Mouse (Mus musculus): ENCODE measurements around the gene Hsf3.
"Not testable (repeated sequence)": the region's sequence is repeated elsewhere in the genome, so short reads cannot be mapped to it uniquely, and the experiment has no call there.

Gene Hsf3

DNA sequence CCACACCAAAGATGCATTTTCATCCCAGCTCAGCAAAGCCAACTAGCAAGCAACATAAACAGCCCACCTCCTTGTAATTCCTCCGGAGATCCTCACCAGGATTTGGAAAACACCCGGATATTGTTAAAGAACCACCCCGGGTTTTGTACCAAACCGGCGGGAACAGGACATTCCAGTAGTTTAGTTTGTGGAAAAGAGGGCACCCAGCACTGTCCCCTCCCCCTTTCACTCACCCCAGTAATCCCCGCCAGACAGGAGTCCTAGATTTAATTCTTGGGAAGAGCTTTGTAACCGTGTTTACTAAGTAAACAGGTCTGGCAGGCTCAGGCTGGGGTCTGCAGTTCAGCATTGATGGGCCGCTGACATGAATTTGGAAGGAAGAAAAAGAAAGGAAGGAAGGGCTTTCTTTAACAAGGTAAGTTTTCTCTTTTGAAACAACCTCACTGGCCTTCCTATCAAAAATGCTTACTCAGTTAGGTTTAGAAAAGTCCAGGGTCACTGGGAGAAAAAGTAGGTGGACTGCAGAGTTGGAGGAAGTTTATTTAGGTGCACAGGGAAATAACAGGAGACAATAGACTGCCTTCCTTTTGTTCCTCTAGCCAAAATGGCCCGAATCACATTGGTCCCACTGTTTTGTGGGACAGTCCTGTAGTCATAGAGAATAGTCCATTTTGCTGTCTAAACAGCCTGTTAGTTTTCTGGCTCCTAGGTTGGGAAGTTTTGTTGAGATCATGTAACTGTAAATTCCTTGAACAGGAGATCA is at the start of gene Hsf3:
Gene Hsf3 (minus strand): TSS at position 94 of the 763 bp plus-strand sequence.
- no peak for DNase-seq (ENCODE audit: low spot score in 2 of 2)

DNA sequence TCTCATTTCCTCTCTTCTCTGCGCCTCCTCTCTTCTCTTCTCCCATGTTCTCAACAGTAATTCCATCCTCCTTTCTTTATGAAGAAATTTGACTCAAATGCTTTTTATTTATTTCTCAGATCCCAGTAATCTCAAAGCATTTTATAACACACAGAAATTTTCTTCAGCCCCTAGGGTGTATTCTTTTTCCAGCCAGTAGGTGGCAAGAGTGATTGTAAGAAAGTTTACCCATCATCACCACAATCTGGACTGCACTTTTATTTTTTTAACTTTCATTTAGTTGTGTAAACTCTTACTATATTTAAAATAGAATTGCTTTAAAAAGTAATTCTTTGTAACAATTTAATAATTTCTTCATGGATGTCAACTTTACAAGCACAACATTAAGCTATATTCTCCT is 45.5 kb upstream of the Hsf3 start:
- DNase-seq (ENCODE audit: low spot score in 2 of 2): no peak

DNA sequence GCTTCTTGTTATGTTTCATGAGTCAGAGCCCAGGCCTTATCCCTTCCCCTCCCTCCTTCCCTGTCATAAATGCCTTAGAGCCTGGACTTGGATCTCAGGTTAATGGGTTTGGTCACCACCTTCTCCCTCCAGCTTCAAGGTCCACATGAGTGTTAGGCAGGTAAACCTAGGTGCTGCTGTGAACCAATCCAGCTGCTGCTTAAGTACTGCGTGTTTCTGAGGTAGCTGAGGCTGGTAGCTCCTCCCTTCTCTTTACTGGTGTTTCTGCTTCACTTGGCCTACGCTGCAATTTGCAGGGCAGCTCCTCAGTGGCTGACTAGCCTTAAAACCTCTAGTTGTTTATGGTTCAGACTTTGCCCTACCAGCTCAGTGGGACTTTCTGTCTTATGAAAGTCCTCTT is 945 bp downstream of the Hsf3 start, which contains the start of gene Heph:
Gene Heph (plus strand): TSS at position 211 of the 400 bp plus-strand sequence.
- DNase-seq (ENCODE audit: low spot score in 2 of 2): no peak

DNA sequence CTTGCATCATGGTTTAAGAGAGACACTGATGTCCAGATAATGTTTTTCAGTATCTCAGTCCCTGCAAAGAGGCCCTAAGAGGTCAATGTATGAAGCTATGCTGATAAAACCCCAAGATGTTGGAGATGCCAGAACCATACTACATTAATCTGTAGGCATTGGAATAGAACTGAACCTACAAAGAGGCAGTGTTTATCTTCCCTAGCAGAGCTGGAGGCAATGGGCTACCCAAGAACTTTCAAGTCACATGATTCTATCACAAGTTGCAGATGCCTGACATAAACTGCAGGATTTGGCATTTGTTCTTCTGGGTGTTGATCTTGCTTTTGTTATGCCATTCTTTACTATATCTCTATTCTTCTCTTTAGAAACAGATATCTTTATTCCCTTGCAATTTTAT is 36.7 kb downstream of the Hsf3 start:
- no peak for DNase-seq (ENCODE audit: low spot score in 2 of 2)

DNA sequence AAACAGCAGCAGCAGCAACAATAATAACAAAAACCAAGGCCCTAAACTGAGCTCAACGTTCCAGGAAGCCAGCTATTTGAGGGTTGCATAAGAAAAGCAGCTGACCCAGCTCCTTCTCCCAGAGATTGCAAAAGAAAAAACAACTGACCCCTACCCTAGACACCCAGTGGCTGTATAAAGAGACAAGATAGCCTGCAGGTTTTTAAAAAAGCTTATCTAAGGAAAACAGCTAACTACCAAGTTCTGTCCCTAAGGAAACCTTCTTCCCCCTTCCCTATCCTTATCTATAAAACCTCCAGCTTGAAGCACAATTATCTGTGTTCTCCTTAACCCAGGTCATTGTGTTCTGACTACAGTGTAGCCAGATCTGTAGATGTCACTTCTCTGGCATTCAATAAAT is 38.4 kb downstream of the Hsf3 start:
- no peak for DNase-seq (ENCODE audit: low spot score in 2 of 2)

DNA sequence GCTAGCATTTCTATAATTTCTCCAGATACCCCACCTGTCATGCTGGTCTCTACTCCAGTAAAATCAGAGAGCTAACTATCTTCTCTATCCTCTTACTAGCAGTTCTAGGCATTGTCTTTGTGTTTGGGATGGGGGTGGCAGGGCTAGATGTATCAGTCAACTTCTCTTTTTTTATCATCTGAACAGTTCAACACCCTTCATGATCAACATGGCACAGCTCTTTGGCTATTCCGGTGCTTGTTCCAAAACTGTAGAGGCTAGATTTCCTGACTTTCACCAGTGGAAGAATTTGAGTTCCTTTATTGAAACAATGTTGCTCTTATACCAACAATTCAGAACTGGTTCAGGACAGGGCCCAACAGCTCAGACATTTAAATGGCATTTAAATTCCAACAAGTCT is 39.1 kb downstream of the Hsf3 start:
- DNase-seq (ENCODE audit: low spot score in 2 of 2): no peak

DNA sequence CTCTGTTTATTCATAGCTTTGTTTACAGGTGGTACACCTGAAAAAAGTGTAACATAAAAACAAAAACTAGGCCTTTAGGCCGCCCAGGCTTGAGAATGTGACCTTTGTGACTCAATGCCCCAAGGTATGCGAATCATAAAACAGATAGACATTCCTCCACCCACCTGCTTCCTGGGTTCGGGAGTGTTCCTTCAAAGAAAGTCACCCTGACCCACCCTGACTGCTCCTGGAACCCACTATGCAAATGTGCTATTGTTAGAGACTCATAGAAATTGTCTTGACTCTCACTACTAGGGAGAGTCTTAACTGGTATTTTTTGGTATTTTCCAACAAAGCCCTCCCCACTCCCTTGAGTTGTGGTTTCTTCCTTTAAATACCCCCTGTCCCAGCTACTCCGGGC is 40.7 kb downstream of the Hsf3 start:
- not testable (repeated sequence) for DNase-seq (ENCODE audit: low spot score in 2 of 2)

DNA sequence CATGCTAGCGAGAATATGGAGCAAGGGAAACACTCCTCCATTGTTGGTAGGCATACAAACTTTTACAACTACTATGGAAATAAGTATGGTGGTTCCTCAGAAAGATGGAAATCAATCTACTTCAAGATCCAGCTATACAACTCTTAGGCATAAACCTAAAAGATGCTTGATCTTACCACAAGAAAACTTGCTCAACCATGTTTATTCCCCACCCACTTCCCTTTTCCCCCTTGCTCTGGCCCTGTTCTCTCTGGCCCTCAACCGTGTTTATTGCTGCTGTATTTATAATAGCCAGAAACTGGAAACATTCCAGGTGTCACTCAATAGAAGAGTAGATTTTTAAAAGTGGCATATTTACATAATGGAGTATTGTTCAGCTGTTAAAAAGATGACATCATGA is 117.0 kb downstream of the Hsf3 start:
- DNase-seq (ENCODE audit: low spot score in 2 of 2): no peak

DNA sequence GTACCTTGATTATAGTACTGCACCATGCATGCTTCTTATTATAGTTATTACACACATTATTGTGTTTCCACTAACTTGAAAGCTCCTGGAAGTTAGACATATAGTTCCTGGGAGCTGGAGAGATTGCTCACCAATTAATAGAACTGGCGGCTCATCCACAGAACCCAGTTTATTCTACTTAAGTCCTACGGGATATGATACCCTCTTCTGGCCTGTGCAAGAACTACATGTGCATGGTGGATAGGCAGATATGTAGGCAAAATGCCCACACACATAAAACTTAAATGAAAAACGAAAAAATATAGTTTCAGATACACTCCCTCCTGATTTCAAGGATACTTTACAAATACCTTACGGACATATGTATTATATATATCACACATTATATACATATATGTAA is 126.3 kb downstream of the Hsf3 start:
- peak in 1 of 2 experiments; percentile 3 for DNase-seq (ENCODE audit: low spot score in 2 of 2)

DNA sequence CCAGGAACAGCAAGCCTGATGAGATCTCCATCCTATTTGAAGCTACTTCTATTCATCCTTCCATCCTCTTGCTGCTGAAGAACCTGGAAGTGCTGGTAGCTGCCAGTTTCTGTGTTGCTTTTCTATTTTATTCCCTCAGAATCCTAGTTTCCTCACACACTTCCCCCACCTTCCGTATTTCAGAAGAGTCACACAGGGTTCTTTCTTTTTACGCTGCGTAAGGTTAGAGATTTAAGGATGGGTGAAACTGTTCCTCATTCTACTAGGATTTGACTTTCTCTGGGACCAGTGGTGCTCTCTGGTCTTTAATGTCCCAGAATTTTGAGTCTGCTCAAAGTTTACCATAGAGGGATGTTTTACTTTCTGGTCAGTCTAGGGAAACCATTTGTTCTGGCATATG is 162.8 kb downstream of the Hsf3 start, which contains the start of gene Vsig4:
Gene Vsig4 (minus strand): TSS at position 101 of the 400 bp plus-strand sequence.
- no peak for DNase-seq (ENCODE audit: low spot score in 2 of 2)

DNA sequence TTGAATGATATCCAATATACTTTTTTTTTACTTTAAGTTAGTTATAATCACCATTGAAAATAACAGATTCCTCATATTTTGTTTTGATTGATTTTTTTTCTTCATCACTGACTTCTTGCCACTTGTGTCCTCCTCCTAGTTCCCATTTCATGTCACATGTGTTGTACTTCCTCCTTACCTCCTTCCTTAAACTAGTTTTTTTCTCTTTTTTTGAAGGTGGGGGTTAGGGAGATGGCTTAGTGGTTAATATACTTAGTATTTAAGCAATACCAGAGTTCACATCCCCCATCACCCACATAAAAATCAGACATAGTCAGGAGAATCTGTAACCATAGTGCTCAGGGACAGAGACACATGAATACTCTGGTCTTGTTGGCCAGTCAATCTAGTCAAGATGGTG is 199.6 kb downstream of the Hsf3 start:
- no peak for DNase-seq (ENCODE audit: low spot score in 2 of 2)
